Comparison of ENCODE assay signal across 10 mouse cellular contexts in genomic region chr3:79237619-79238342, GRCm38 (mm10). TPM values are rescaled to one million over a fixed set of nuclear protein-coding genes. Genes with fewer than 3 reads are reported as not detected.
A peak's percentile ranks its signal among the peaks of the same experiment; 100 is the strongest.
DNase-seq lines count a peak whose midpoint lies in the region; ATAC-seq lines count a peak whose summit lies in the region.
"Had no signal": no experiment of that assay in that cellular context is flagged by ENCODE, and none has a peak within 500 bp of the region (broad histone marks: within the 10 kb centered on the region; RNA-seq: fewer than 3 reads in every experiment).

No protein-coding gene starts in this region.

- no peak for DNase-seq in embryonic facial prominence, embryonic 11.5 days (ENCODE audit: low spot score)
- DNase-seq in embryonic facial prominence, embryonic 10.5 days (ENCODE audit: low spot score): no peak
- DNase-seq in R1 (ENCODE audit: low read depth, low spot score): peak; percentile 88
- DNase-seq in natural killer cell, adult 2 months (ENCODE audit: low spot score in 2 of 2): peak; percentile 78 to 81
- no peak for DNase-seq in layer of hippocampus, adult 11-12 months (ENCODE audit: low spot score)
- DNase-seq in frontal cortex, postnatal 36 days (ENCODE audit: low spot score in 2 of 2): no peak
- no peak for DNase-seq in layer of hippocampus, adult 9-11 months

- H3K4me2 ChIP-seq in embryonic facial prominence, embryonic 11.5 days (ENCODE audit: low read depth, low read length): no peak overlapping the region
- H3K4me2 ChIP-seq: embryonic facial prominence, embryonic 13.5 days had no signal

- H3K9me3 ChIP-seq in embryonic facial prominence, embryonic 11.5 days (replicated peaks; ENCODE audit: control insufficient read depth, low read length): no peaks in the 10 kb centered on the region
- H3K9me3 ChIP-seq in embryonic facial prominence, embryonic 10.5 days: no peaks in the 10 kb centered on the region
- H3K9me3 ChIP-seq: embryonic facial prominence, embryonic 13.5 days; limb, embryonic 10.5 days had no signal

- H3K9ac ChIP-seq in embryonic facial prominence, embryonic 11.5 days (replicated peaks; ENCODE audit: low read length): no peak overlapping the region
- H3K9ac ChIP-seq: embryonic facial prominence, embryonic 13.5 days had no signal

- no peak overlapping the region for H3K4me3 ChIP-seq in embryonic facial prominence, embryonic 11.5 days (ENCODE audit: low read depth, low read length)
- no peak overlapping the region for H3K4me3 ChIP-seq in embryonic facial prominence, embryonic 10.5 days
- H3K4me3 ChIP-seq: embryonic facial prominence, embryonic 13.5 days; limb, embryonic 10.5 days had no signal

- H3K27ac ChIP-seq in embryonic facial prominence, embryonic 11.5 days (replicated peaks; ENCODE audit: low read depth, low read length): no peak overlapping the region
- no peak overlapping the region for H3K27ac ChIP-seq in embryonic facial prominence, embryonic 10.5 days (replicated peaks)
- H3K27ac ChIP-seq: embryonic facial prominence, embryonic 13.5 days; limb, embryonic 10.5 days had no signal

- H3K27me3 ChIP-seq in embryonic facial prominence, embryonic 11.5 days (ENCODE audit: control insufficient read depth, insufficient read depth, low read length): no peaks in the 10 kb centered on the region
- H3K27me3 ChIP-seq in embryonic facial prominence, embryonic 10.5 days (replicated peaks; ENCODE audit: low read depth, poor library complexity, severe bottlenecking): no peaks in the 10 kb centered on the region
- H3K27me3 ChIP-seq: embryonic facial prominence, embryonic 13.5 days had no signal

- 89% methylated on average over 9 of the region's 9 CpGs for WGBS in embryonic facial prominence, embryonic 11.5 days
- 91% methylated on average over 9 of the region's 9 CpGs for WGBS in embryonic facial prominence, embryonic 10.5 days

- ATAC-seq in embryonic facial prominence, embryonic 11.5 days (replicated peaks; ENCODE audit: insufficient number of reproducible peaks, low FRiP score, low TSS enrichment, low read depth): 0 out of 2 replicates have a peak, but pooled peaks have one; percentile 26
- ATAC-seq in inflammation-experienced regulatory T-cells, adult 6 months: peak; percentile 89

- no peaks in the 10 kb centered on the region for H3K4me1 ChIP-seq in embryonic facial prominence, embryonic 11.5 days (ENCODE audit: control insufficient read depth, insufficient read depth, low read length)
- peaks cover 43% of the 10 kb centered on the region for H3K4me1 ChIP-seq in embryonic facial prominence, embryonic 10.5 days

- no peaks in the 10 kb centered on the region for H3K36me3 ChIP-seq in embryonic facial prominence, embryonic 11.5 days (replicated peaks; ENCODE audit: control insufficient read depth, insufficient read depth, low read depth, low read length)
- no peaks in the 10 kb centered on the region for H3K36me3 ChIP-seq in embryonic facial prominence, embryonic 10.5 days (replicated peaks)
- H3K36me3 ChIP-seq: embryonic facial prominence, embryonic 13.5 days; limb, embryonic 10.5 days had no signal

RNA-seq across cellular contexts. Expression of gene Rapgef2, which starts 48.5 kb away (rescaled TPM):
- 5.3 and 6.8 TPM in 2 replicates for polyA plus RNA-seq in embryonic facial prominence, embryonic 11.5 days (2014; fragmentation: Nextera tagmentation; extraction: Ambion mirVana)
- 5.0 and 5.8 TPM in 2 replicates for polyA plus RNA-seq in embryonic facial prominence, embryonic 10.5 days (2016; fragmentation: Nextera tagmentation; extraction: Ambion mirVana)
- 1 to 10 TPM; 5.0 to 7.9 (median 6.5) TPM for polyA plus RNA-seq in inflammation-experienced regulatory T-cells, adult 6 months (2017; shearing (Covaris generic))

Comparison
In these comparisons a context has a peak if more than half of its experiments do, and no peak if none do; other contexts are left out.
1. DNase-seq: peak in R1 (single experiment) and natural killer cell, adult 2 months (2 of 2); none in embryonic facial prominence, embryonic 11.5 days (single experiment), embryonic facial prominence, embryonic 10.5 days (single experiment), layer of hippocampus, adult 11-12 months (single experiment), frontal cortex, postnatal 36 days (0 of 2) and layer of hippocampus, adult 9-11 months (single experiment).